In genomic region chr3:32676393-32676792, GRCm38 (mm10) we compare ENCODE assay signal across 19 mouse cellular contexts. TPM values are rescaled to one million over a fixed set of nuclear protein-coding genes. Genes with fewer than 3 reads are reported as not detected.
A peak's percentile ranks its signal among the peaks of the same experiment; 100 is the strongest.
DNase-seq lines count a peak whose midpoint lies in the region; ATAC-seq lines count a peak whose summit lies in the region.
"Had no signal": no experiment of that assay in that cellular context is flagged by ENCODE, and none has a peak within 500 bp of the region (broad histone marks: within the 10 kb centered on the region; RNA-seq: fewer than 3 reads in every experiment).

No protein-coding gene starts in this region.

- H3K4me1 ChIP-seq in heart, embryonic 14.5 days (ENCODE audit: control insufficient read depth in 2 of 2, insufficient read depth in 2 of 2, low read length in 2 of 2) = no peaks in the 10 kb centered on the region
- no peaks in the 10 kb centered on the region for H3K4me1 ChIP-seq in midbrain, embryonic 12.5 days
- no peaks in the 10 kb centered on the region for H3K4me1 ChIP-seq in midbrain, embryonic 16.5 days (ENCODE audit: control insufficient read depth, insufficient read depth, low read length)
- H3K4me1 ChIP-seq: embryonic facial prominence, embryonic 13.5 days; forebrain, embryonic 10.5 days; lung, embryonic 15.5 days; neural tube, embryonic 15.5 days had no signal

- no peaks in the 10 kb centered on the region for H3K9me3 ChIP-seq in heart, embryonic 14.5 days (ENCODE audit: control insufficient read depth, low read length)
- no peaks in the 10 kb centered on the region for H3K9me3 ChIP-seq in midbrain, embryonic 12.5 days
- H3K9me3 ChIP-seq in midbrain, embryonic 16.5 days (replicated peaks; ENCODE audit: control insufficient read depth, low read length, poor library complexity, severe bottlenecking) = no peaks in the 10 kb centered on the region
- H3K9me3 ChIP-seq: embryonic facial prominence, embryonic 13.5 days; forebrain, embryonic 10.5 days; lung, embryonic 15.5 days; neural tube, embryonic 15.5 days had no signal

- H3K4me3 ChIP-seq in heart, embryonic 14.5 days (ENCODE audit: control insufficient read depth in 1 of 2, insufficient read depth in 1 of 2, low read depth in 1 of 2, low read length in 2 of 2) = no peak overlapping the region
- H3K4me3 ChIP-seq in midbrain, embryonic 12.5 days = no peak overlapping the region
- H3K4me3 ChIP-seq in midbrain, embryonic 16.5 days (ENCODE audit: low read depth, low read length) = no peak overlapping the region
- H3K4me3 ChIP-seq: embryonic facial prominence, embryonic 13.5 days; forebrain, embryonic 10.5 days; heart, adult 2 months; lung, embryonic 15.5 days; neural tube, embryonic 15.5 days had no signal

- H3K27me3 ChIP-seq in heart, embryonic 14.5 days (ENCODE audit: control insufficient read depth, insufficient read depth, low read length) = no peaks in the 10 kb centered on the region
- H3K27me3 ChIP-seq in midbrain, embryonic 12.5 days = no peaks in the 10 kb centered on the region
- H3K27me3 ChIP-seq in midbrain, embryonic 16.5 days (ENCODE audit: control insufficient read depth, insufficient read depth, low read depth, low read length) = no peaks in the 10 kb centered on the region
- H3K27me3 ChIP-seq: embryonic facial prominence, embryonic 13.5 days; lung, embryonic 15.5 days; neural tube, embryonic 15.5 days had no signal

- no peaks in the 10 kb centered on the region for H3K36me3 ChIP-seq in heart, embryonic 14.5 days (ENCODE audit: control insufficient read depth, insufficient read depth, low read length)
- H3K36me3 ChIP-seq in midbrain, embryonic 12.5 days = no peaks in the 10 kb centered on the region
- no peaks in the 10 kb centered on the region for H3K36me3 ChIP-seq in midbrain, embryonic 16.5 days (ENCODE audit: control insufficient read depth, insufficient read depth, low read length)
- H3K36me3 ChIP-seq: embryonic facial prominence, embryonic 13.5 days; forebrain, embryonic 10.5 days; lung, embryonic 15.5 days; neural tube, embryonic 15.5 days had no signal

- no peak overlapping the region for H3K27ac ChIP-seq in heart, embryonic 14.5 days (replicated peaks in 1 of 2; ENCODE audit: control insufficient read depth in 1 of 2, insufficient read depth in 1 of 2, low read depth in 2 of 2, low read length in 2 of 2)
- no peak overlapping the region for H3K27ac ChIP-seq in midbrain, embryonic 12.5 days (replicated peaks)
- H3K27ac ChIP-seq in midbrain, embryonic 16.5 days (ENCODE audit: low read length) = no peak overlapping the region
- H3K27ac ChIP-seq: embryonic facial prominence, embryonic 13.5 days; forebrain, embryonic 10.5 days; heart, adult 2 months; hindbrain, postnatal 0 days; lung, embryonic 15.5 days; neural tube, embryonic 15.5 days had no signal

- 64% methylated on average over 6 of the region's 6 CpGs for WGBS in heart, embryonic 14.5 days
- 86% methylated on average over 6 of the region's 6 CpGs for WGBS in midbrain, embryonic 12.5 days
- WGBS in midbrain, embryonic 16.5 days = 93% methylated on average over 6 of the region's 6 CpGs

- DNase-seq in heart, adult 11 months = no peak
- peak; percentile 84 to 87 for DNase-seq in adrenal gland, postnatal 36 days
- no peak for DNase-seq in embryo, embryonic 10 days (ENCODE audit: low spot score)
- DNase-seq: cerebellum, adult 18-20 months; heart, adult 2 months; heart, postnatal 4 days; kidney, adult 2 months; kidney, postnatal 36 days; thymus, postnatal 36 days had no signal

- 0 out of 2 replicates have a peak, but pooled peaks have one; percentile 6 for ATAC-seq in heart, embryonic 14.5 days (ENCODE audit: insufficient number of reproducible peaks, insufficient read depth, low FRiP score, low read depth)
- ATAC-seq in midbrain, embryonic 12.5 days (ENCODE audit: low FRiP score, low read depth) = peak; percentile 23; the same call in 1 of the 2 replicates
- ATAC-seq in midbrain, embryonic 16.5 days = no peak
- ATAC-seq in megakaryocyte-erythroid progenitor cell, adult 5-6 weeks (replicated peaks; ENCODE audit: low FRiP score, low TSS enrichment, poor library complexity, severe bottlenecking) = no peak
- ATAC-seq: activated CD4-positive, CD25-positive, alpha-beta regulatory T cell, adult 4 months; hindbrain, postnatal 0 days had no signal

- H3K4me2 ChIP-seq in heart, embryonic 14.5 days (ENCODE audit: low read length) = no peak overlapping the region
- H3K4me2 ChIP-seq in midbrain, embryonic 12.5 days (replicated peaks) = no peak overlapping the region
- H3K4me2 ChIP-seq in midbrain, embryonic 16.5 days (ENCODE audit: low read length) = no peak overlapping the region
- H3K4me2 ChIP-seq: embryonic facial prominence, embryonic 13.5 days; lung, embryonic 15.5 days; neural tube, embryonic 15.5 days had no signal

- no peak overlapping the region for H3K9ac ChIP-seq in heart, embryonic 14.5 days (ENCODE audit: low read length)
- H3K9ac ChIP-seq in midbrain, embryonic 12.5 days (replicated peaks) = no peak overlapping the region
- H3K9ac ChIP-seq in midbrain, embryonic 16.5 days (ENCODE audit: low read depth, low read length) = no peak overlapping the region
- H3K9ac ChIP-seq: embryonic facial prominence, embryonic 13.5 days; lung, embryonic 15.5 days; neural tube, embryonic 15.5 days had no signal

RNA-seq across cellular contexts. Expression of gene Actl6a, which starts 29.7 kb away (rescaled TPM):
- 83.9 and 89.5 TPM in 2 replicates for polyA plus RNA-seq in heart, embryonic 14.5 days (2014; fragmentation: Nextera tagmentation; extraction: Ambion mirVana)
- polyA plus RNA-seq in midbrain, embryonic 12.5 days (2016; fragmentation: Nextera tagmentation; extraction: Ambion mirVana) = 203 and 222 TPM in 2 replicates
- polyA plus RNA-seq in midbrain, embryonic 16.5 days (2015; fragmentation: Nextera tagmentation; extraction: Ambion mirVana) = 51.6 and 66.6 TPM in 2 replicates
- total RNA-seq in adrenal gland, postnatal 36 days (2021) = 10 to 100 TPM; 43.1 to 50.6 TPM
- total RNA-seq in megakaryocyte-erythroid progenitor cell, adult 5-6 weeks (2014; fragmentation: Nextera tagmentation) = 132 and 148 TPM in 2 replicates
- 100 and 139 TPM in 2 replicates for total RNA-seq in megakaryocyte-erythroid progenitor cell, adult 5-6 weeks (2017)

Comparison
In these comparisons a context has a peak if more than half of its experiments do, and no peak if none do; other contexts are left out.
1. ATAC-seq: peak in heart, embryonic 14.5 days (single experiment) and midbrain, embryonic 12.5 days (single experiment); none in midbrain, embryonic 16.5 days (single experiment) and megakaryocyte-erythroid progenitor cell, adult 5-6 weeks (single experiment).
2. DNase-seq: peak in adrenal gland, postnatal 36 days (2 of 2); none in heart, adult 11 months (single experiment) and embryo, embryonic 10 days (single experiment).